Mouse (Mus musculus): ENCODE results near the gene Dap.

- TF ChIP-seq POLR2A (IDR thresholded peaks at IDR 0.05; ENCODE audit: low read depth, low read length): no peak
- no peak for TF ChIP-seq CTCF (IDR thresholded peaks at IDR 0.05; ENCODE audit: extremely low read depth, insufficient read depth, insufficient read length, insufficient replicate concordance)
Observed at GRCm38 (mm10) chr15:31247035-31247434, 22.9 kb downstream of the Dap start.

Data from spleen, adult 2 months (tissue).